Mouse (Mus musculus) cerebellum, adult 9-11 months (tissue): Measurements from ENCODE around the gene Nfic.

Experiments used
- DNase-seq: peaks from one replicate; pipeline ENCODE4 v3.0.0; 2022

The Nfic gene

DNA sequence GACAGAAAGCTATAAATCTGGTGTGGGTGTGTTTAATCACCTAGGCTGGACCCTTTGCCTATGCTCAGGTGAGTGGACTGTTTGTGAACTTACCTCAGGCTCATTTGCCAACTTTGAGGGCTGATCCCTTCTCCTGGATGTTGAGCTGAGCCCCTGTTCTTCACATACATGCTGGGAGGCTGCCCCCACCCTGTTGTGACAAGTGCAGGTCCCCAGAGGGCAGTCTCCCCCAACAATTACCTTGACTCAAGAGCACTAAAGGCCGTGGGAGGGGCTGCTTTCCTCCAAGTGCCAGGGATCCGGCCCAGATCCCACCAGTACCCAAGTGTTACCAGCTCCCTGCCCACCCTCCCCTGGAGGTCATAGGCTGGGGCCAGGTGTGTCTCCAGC is 29.6 kb upstream of the Nfic start:
- DNase-seq = no peak

DNA sequence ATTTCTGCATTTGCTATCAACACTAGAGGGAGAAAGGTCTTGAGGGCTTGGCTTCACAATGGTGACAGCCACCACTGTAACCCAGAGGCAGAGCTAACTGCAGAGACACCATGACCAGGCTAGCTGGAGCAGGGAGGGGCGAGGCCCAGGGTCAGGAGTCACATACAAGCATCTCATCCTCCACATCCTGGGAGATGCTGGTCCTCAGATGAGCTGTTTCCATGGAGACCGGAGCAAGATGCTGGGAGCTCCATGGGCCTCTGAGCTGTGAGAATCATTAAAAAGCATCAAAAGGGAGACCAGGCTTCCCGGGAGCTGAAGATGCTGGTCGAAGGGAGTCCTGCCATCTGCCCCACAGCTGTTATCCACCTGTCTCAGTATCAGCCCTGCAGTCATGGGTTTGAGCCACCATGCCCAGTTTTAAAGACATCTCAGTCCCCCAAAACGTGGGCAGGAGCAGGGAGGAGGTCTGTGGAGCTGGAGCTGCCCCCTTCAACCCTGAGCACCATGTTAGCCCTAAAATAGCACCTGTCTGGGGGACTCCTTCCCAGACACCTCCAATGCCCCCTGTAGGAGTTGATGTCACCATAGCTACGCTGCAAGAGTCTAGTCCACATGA is 29.1 kb upstream of the Nfic start:
- DNase-seq = no peak

DNA sequence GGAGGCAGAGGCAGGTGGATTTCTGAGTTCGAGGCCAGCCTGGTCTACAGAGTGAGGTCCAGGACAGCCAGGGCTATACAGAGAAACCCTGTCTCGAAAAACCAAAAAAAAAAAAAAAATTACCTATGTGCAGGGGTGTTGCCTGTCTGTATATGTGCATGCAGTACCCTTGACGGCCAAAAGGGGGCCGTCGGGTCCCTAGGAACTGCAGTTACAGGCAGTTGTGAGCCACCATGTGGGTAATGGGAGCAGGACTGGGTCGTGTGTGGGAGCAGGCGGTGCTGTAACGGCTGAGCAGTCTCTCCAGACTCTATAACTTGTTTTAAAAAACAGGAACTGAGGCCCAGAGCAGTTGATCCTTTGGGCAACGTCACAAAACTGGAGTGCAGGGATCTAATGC is 28.5 kb upstream of the Nfic start:
- no peak for DNase-seq

DNA sequence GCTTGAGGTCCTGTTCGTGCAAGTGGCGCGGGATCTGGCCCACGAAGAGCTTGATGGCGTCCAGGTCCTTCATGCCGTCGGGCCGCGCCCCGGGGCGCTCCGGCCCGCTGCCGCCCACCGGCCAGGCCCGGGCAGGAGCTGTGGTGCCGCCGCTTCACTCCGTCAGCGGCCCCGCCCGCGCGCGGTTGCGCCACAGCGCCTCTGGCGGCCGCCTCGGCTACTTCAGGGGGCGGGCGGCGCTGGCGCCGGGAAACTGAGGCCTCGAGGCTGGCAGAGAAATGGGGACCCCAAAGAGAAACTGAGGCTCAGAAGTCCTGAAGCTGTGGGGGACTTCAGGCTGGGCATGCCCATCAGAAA is 27.1 kb upstream of the Nfic start, which contains the start of gene Celf5:
Gene Celf5 (minus strand): TSS at position 177 of the 357 bp plus-strand sequence.
- DNase-seq = peak; percentile 76

DNA sequence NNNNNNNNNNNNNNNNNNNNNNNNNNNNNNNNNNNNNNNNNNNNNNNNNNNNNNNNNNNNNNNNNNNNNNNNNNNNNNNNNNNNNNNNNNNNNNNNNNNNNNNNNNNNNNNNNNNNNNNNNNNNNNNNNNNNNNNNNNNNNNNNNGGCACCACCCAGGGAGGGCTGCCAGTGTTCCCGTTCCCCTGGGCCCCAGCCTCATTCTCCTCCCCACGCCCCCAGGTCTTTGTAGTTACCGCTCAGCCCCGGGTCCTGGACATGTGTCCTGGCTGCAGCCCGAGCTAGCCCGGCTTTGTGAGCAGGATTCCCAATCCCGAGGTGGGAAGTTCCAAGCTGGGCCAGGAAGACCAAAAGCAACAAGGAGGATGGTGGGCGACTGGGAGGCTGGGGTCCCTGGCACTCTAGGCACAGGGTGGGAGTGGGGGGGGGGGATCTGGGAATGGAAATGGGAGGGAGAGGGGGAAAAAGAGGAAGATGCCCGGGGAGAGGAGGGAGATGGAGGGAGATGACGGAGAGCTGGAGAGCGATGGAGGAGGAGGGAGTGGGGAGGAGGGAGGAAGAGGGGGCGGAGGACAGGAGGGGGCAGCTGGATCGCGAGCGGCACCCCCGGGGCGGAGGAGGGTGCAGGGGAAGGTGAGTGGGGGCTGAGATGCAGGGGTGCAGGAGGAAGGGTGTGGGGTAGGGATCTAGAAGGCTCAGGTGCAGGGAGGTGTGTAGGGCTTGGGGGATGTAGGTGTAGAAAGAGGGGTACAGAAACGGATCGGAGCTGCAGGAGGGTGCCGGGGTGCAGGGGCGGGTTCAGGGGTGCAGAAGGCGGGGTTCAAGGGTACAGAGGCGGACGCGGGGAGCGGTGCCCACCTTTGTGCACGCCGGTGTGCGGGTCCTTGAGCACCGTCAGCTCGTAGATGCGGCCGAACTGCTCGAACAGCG is 26.4 kb upstream of the Nfic start:
- DNase-seq = peak; percentile 63

DNA sequence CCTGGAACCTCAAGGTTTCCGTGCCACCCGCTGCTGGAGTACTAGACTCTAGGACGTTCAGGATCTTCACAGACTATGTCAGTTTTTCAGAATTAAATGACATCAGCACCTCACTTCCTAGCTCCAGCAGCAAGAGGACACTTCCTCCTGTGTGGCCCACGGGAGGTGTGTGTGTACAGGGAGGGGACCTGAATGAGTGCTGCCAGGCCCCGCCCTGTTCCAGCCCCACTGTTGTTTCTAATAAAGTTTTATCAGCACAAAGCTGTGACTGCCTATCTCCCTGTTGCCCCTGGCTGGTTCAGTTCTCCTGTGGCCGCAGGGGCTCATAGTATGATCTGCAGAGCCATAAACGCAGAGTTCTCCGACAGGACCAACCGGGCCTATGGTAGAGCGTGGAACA is 19.0 kb upstream of the Nfic start:
- DNase-seq = no peak

DNA sequence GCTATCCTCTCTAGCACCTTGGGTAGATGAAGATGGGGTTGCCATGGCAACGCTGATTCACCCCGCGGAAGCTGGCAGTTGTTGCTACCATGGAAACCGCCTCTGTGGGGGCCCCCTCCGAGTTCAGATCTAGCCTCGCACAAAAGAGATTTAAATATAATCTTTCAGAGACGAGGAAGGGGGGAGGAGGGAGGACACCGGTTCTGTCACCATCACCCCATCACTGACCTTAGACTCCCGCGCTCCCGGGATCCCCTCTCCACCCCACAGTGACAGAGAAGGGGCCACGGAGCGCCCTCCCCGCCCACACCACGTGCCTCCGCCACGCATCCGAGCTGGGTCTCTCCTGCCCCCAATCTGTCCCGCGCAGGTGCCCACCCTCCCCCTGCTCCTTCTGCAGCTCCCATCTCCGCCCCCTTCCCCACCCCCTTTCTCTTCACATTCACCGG is 17.6 kb upstream of the Nfic start:
- DNase-seq = peak; percentile 70

DNA sequence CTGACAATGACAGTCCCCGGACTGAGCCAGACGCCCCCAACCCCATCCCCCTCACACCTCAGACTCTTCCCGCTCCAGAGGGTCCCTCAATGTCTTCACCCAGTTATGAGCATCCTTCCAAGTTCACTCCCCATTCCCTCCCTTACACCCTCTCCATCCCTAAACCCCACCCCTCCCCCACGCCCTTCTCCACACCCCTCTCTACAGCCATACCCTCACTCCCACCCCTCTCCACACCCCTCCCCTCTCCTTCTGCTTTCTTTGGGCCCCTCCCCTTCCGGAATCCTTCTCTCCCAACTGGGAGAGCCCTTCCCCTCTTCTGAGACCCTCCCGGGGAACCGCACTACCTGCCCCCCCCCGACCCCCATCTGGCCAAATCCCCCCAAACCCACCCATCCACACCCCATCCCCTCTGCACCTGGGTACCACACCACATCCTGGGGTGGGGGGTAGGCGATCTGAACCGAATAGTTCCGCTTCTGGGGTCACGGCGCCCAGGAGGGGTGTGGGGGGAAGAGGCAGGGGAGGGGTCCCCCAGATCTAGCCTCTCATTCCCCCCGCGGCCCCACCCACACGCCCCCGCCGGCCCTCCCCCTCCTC is 17.1 kb upstream of the Nfic start:
- no peak for DNase-seq

DNA sequence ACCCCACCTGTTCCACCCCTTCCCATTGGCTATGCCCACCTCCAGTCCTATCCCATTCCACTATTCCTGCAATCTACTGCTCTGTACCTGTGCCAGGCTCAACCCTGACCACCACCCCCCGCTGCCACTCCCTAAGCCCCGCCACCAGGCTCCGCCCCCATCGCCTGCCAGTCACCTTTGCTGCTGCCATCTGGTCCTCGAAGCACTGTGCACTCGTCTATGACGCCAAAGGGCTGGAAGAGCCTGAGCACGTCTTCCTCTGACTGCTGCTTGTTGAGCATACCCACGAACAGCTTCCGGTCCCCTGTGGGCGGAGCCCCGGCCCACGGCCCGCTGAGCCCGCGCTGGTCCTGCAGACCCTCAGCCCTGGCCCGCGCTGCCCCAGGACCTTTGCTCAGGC is 15.0 kb upstream of the Nfic start:
- DNase-seq = no peak

DNA sequence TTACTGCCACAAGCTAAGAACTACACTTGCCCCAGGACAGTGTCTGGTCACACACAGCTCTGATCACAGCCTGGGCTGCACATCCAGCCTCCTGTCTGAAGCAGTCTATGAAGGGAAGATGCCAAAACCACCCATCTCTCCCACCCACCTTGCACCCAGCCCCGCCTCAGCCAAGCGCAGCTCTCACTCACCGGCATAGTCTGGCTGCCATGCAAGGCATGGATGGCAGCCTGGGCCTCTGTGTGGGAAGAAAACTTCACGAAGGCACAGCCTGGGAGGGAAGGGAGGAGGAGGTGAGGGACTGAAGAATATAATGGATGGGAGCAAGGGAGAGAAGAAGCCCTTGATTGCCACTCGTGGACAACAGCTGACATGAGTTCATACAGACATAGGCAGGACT is 13.8 kb upstream of the Nfic start:
- no peak for DNase-seq

DNA sequence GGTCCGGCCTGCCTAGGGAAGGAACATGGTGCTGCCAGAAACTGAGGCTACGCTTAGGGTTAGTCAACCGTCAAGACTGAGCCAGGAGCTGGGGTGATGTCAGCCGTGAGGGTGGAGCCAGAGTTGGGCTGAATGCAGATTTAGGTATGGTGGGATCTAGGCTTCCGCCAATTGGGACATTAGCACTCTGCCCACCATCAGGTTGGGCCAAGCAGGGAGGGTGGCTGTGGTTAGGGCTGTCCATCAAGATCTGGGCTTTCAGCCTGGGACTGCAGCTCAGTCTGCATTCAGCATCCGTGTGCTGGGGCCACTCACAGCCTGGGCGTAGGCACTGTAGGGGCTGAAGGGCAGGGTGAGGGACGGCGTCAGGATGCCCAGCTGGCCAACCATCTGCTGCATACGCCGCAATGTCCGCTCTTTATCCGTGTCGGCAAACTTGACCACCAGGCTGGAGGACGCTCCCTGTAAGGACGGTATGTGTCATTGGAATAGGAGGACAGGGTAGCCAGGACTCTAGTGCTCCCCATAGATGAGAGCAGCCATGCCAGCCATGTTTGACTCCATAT is 12.3 kb upstream of the Nfic start:
- DNase-seq = no peak

DNA sequence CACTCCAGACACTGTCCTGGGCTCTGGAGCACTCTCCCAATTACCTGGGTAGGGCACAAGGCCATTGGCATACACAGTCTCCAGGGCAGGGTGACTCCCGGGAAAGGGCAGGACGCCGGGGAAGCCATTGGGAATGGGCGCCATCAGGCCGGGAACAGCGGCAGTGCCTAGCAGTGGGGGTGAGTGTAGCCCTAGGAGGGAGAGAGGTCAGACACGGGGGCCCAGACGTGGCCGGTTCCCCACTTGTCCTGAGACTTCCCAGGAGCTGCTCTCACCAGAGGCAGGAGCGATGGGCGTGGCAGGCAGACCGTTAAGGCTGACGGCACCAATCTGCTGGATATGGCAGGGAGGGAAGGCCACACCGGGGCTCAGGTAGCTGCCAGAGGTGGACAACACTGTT is 11.4 kb upstream of the Nfic start:
- DNase-seq = no peak

DNA sequence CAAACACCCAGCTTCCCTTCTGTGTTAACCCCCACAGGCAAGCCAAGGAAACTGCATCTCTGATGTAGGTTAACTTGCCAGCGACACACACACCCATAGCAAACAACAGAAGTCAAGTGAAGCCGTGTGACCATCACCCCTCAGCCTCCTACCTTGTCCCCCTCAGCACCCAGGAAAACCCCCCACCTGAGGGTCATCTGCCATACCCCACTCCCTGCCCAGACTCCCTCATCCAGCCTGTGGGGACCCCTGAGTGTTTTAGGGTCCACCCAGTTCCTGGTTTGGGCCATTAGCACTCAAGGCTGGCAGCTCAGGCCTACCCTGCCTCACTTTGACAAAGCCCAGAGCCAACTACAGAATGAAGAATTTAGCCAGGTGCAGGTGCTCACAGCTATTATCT is 10.6 kb upstream of the Nfic start:
- no peak for DNase-seq

DNA sequence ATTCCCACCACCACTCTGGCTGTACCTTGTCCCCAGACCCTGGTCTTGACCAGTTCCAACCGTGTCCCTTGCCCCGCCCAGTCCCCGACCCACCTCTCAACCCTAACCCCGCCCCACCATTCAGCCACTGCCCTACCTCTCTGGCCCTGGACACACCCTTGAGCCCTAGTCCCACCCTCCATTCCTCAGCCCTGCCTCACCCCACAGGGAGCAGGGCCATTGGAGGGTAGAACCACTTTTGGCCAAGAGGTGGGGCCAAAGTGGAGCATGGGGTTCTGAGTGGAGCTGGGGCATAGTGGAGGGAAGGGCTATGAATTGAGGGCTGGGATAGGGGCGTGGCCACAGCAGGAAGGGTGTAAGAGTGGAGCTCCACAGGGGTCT is 9.8 kb upstream of the Nfic start:
- peak; percentile 43 for DNase-seq

DNA sequence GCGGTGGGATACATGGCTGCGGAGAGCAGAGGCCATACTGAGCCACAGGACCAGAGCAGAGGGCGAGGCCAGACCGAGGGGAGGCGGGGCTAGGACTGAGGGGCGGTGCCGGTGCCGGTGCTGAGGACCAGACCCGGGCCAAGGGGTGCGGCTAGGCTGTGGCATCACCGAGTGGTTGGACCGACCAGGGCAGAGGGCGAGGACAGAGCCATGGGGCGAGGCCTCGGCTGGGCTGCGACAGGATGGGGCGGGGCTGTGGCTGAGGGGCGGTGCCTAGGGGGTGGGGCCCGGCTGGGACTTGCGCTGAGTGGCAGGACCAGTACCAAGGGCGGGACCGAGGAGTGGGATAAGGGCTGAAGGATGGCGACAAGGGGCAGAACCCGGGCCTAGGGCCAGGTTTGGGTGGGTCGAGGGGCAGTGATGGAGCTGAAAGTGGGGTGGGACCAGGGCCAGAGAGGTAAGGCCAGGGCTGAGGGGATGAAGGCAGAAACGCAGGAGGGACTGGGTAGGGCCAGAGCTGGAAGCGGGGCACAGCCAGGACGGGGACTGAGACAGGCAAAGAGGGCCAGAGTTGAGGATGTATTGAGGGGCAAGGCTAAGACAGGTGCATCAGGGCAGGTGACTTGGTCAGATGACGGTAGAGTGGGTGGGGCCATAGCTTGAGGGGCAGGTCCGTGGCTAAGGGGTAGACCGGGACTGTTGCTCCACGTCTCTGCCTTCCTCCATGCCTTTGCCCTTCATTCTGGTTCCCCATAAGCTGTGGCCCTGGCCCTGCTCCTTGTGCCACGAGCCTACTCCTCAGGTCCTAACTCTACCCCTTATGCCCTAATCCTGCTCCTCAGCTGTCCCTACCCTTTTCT is 9.2 kb upstream of the Nfic start:
- peak; percentile 74 for DNase-seq

DNA sequence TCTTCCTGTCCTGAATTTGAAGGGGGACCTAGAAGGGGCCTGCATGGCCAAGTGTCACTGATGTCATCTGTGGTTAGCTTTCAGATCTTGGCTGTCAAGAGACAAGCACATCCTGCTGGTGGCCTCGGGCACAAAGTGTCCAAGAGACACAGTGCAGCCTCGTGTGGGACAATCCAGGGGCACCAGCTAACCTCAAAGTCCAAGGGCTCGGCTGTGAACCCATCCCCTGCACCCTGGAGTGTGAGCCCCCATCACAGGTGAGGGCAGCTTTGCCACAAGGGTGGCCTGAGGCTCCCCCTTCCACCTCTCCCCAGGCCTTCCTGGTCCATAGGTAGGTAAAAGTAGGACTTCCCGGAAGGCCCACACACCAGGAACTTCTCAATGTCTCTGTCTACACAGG is 8.1 kb upstream of the Nfic start:
- DNase-seq = no peak

DNA sequence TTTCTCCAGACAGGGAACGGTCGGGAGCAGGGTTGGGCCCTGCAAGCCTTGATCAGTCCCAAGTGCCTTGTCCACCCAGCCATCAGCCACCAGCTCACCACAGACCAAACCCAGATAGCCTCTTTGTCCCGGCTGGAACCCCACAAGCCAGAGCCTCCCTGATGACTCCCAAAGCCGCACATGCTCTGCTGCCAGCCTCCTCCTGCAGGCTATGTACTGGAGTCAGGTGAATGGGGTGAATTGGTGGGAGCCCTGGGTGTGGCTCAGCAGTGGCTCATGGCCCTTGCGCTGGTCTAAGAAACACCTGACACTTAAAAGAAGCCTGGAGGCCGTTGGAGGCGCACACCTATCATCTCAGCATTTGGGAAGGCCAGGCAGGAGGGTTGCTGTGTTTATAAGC is 7.5 kb upstream of the Nfic start:
- DNase-seq = no peak

DNA sequence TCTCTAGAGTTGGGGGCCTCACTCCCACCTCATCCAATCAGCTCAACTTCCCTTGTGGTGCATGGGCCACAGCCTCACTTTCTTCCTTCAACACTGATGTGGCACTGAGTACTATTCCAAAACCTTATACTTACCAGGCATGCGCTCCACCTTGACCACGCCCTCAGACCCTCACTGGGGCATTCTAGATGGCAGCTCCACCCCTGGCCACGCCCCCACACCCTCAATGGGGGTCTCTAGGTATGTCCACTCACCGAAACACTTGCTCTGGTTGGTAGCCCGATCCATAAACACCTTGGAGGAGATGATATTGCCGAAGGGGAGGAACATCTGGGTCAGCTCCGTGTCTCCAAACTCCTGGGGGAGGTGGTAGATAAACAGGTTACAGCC is 7.0 kb upstream of the Nfic start:
- no peak for DNase-seq

DNA sequence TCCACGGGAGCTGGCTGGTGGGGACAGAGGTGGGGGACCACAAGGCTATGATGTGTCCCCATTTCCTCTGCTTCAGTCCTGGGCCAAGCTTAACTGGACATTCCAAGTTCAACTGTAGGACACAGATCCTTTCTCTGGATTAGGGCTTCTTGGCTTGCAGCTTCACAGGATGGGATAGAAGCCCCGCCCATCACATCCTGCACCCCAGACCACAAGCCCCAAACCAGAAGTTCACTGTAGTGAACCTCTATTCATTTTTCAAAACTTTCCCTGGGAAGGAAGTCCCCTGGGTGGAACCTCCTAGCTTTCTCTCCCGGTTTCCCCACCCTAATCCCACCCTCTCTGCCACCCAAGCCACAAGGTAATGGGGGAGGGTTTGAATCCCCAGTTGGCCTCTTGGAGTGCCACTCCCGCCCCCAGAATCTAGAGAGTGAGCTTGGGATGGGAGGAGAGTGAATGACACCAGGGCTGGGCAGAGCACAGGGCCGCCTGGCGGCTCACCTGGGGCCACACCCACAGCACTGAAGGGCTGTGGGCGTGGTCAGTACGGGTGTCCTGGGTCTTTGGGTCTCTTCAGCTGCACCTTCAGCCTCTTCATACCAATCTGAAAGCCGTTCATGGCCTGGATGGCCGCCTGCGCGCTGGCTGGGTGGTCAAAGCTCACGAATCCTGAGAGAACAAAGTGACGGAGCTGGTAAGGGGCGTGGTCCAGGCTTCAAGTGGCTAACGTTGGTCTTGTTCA is 6.4 kb upstream of the Nfic start:
- DNase-seq = no peak

DNA sequence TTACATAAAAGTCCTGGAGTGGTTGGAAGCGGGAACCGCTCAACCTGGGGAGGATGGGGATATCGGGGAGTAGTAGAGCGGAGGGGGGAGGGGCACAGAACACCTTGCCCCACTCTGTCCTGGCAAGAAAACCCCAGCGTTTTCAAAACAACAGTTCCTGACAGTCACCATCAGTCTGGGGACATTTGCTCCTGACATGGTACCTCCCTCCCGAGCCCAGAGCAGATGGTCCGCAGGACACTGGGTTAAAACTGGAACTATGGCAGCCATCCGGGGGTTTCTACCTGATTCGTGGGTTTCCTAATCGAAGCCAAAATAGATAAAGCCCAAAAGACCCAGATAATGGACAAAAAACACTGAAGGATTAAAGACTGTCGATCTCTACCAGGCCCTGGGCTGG is 5.5 kb upstream of the Nfic start:
- DNase-seq = no peak

DNA sequence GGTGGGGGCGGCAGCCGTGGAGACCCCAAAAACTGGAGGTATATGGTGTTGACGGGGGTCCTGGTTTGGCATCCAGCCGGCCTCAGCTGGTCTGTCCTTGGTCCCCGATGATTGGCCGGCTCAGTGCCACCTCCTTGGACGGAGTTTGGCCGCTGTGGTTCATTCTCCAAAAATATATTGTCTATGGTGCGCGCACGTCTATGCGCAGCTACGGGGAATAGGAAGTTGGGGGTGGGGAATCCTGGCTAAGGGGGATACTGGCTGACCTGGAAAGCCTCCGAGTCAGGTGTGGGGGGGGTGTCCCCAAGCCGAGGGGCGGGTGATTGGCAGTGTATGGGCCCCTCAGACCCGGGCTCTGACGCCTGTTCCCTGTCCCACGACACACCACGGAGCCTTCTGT is 5.0 kb upstream of the Nfic start:
- DNase-seq = no peak

DNA sequence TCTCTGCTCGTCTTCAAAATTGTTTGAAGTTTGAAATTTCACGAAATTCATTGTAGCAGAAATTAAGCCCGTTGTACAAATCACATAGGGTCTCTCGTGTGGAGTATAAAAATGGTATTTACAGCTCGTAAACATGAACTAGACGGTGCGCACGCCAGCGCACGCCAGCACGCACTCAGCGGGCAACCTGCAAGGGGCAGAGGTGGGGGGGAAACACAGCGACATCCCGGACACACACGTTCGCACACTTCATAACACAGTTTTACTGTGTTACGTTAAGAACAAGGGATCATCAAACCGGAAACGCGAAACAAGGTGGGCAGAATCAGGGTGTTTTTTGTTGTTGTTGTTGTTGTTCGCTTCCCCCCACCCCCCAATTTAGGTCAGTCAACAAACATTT is 4.0 kb upstream of the Nfic start:
- DNase-seq = no peak
